Comparison of ENCODE assay signal across 10 mouse cellular contexts in the genomic region with DNA sequence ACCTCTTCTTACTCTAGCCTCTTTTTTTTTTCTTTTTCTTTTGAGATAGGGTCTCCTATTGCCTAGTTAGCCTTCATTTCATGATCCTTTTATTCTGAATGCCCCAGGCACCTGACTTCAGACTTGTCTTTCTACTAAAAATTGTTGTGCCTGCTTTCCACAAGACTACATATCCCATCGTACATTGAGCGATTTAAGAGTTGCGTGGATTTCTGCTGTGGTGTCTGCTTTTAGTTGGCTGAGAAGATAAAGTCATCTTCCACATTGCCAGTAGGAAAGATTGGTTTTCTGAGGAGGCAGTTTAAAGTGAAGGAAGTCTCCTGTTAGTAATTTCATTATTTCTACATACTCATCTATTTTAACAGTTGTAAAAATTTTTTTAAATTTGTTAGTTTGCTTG. TPM values are rescaled to one million over a fixed set of nuclear protein-coding genes. Genes with fewer than 3 reads are reported as not detected.
A peak's percentile ranks its signal among the peaks of the same experiment; 100 is the strongest.
DNase-seq lines count a peak whose midpoint lies in the region; ATAC-seq lines count a peak whose summit lies in the region.
"Had no signal": no experiment of that assay in that cellular context is flagged by ENCODE, and none has a peak within 500 bp of the region (broad histone marks: within the 10 kb centered on the region; RNA-seq: fewer than 3 reads in every experiment).

No protein-coding gene starts in this region.

- WGBS in kidney, embryonic 15.5 days: 81% methylated on average over 3 of the region's 3 CpGs
- 83% methylated on average over 3 of the region's 3 CpGs for WGBS in embryonic facial prominence, embryonic 12.5 days
- 76% methylated on average over 3 of the region's 3 CpGs for WGBS in intestine, embryonic 14.5 days
- WGBS in midbrain, embryonic 16.5 days: 89% methylated on average over 3 of the region's 3 CpGs

- no peak for DNase-seq in kidney, postnatal 25 days
- DNase-seq in intestine, embryonic 14.5 days (ENCODE audit: low spot score): no peak
- no peak for DNase-seq in urinary bladder, postnatal 4 days (ENCODE audit: low spot score in 2 of 2)
- DNase-seq in left cerebral cortex, adult 11 months (ENCODE audit: low spot score): no peak
- no peak for DNase-seq in thymus, postnatal 10 days (ENCODE audit: low spot score in 2 of 2)
- DNase-seq: layer of hippocampus, adult 9-11 months; right cerebral cortex, postnatal 25 days had no signal

- no peak for ATAC-seq in kidney, embryonic 15.5 days (replicated peaks; ENCODE audit: low FRiP score)
- no peak for ATAC-seq in embryonic facial prominence, embryonic 12.5 days (ENCODE audit: insufficient number of reproducible peaks, insufficient read depth, low FRiP score, low TSS enrichment)
- no peak for ATAC-seq in intestine, embryonic 14.5 days (replicated peaks; ENCODE audit: low FRiP score, low TSS enrichment, low read depth)
- no peak for ATAC-seq in midbrain, embryonic 16.5 days

- H3K27ac ChIP-seq in kidney, embryonic 15.5 days: no peak overlapping the region
- no peak overlapping the region for H3K27ac ChIP-seq in embryonic facial prominence, embryonic 12.5 days
- H3K27ac ChIP-seq in intestine, embryonic 14.5 days (ENCODE audit: low read depth): no peak overlapping the region
- no peak overlapping the region for H3K27ac ChIP-seq in midbrain, embryonic 16.5 days (ENCODE audit: low read length)

- no peaks in the 10 kb centered on the region for H3K27me3 ChIP-seq in kidney, embryonic 15.5 days
- no peaks in the 10 kb centered on the region for H3K27me3 ChIP-seq in embryonic facial prominence, embryonic 12.5 days
- no peaks in the 10 kb centered on the region for H3K27me3 ChIP-seq in intestine, embryonic 14.5 days (replicated peaks; ENCODE audit: control insufficient read depth, insufficient read depth, low read length)
- H3K27me3 ChIP-seq in midbrain, embryonic 16.5 days (ENCODE audit: control insufficient read depth, insufficient read depth, low read depth, low read length): no peaks in the 10 kb centered on the region

- peak overlapping the region; percentile 96 for H3K4me3 ChIP-seq in kidney, embryonic 15.5 days (replicated peaks)
- H3K4me3 ChIP-seq in embryonic facial prominence, embryonic 12.5 days: peak overlapping the region; percentile 97
- peak overlapping the region; percentile 100 for H3K4me3 ChIP-seq in intestine, embryonic 14.5 days (ENCODE audit: low read depth, low read length)
- H3K4me3 ChIP-seq in midbrain, embryonic 16.5 days (ENCODE audit: low read depth, low read length): peak overlapping the region; percentile 99; the same call in 1 of the 2 replicates

- no peaks in the 10 kb centered on the region for H3K9me3 ChIP-seq in kidney, embryonic 15.5 days (replicated peaks)
- H3K9me3 ChIP-seq in embryonic facial prominence, embryonic 12.5 days: no peaks in the 10 kb centered on the region
- H3K9me3 ChIP-seq in intestine, embryonic 14.5 days (ENCODE audit: control insufficient read depth, low read length): no peaks in the 10 kb centered on the region
- H3K9me3 ChIP-seq in midbrain, embryonic 16.5 days (replicated peaks; ENCODE audit: control insufficient read depth, low read length, poor library complexity, severe bottlenecking): no peaks in the 10 kb centered on the region

- peak overlapping the region; percentile 64 for H3K4me2 ChIP-seq in kidney, embryonic 15.5 days
- peak overlapping the region; percentile 75 for H3K4me2 ChIP-seq in embryonic facial prominence, embryonic 12.5 days (replicated peaks)
- peak overlapping the region; percentile 88 for H3K4me2 ChIP-seq in intestine, embryonic 14.5 days (ENCODE audit: low read length)
- peak overlapping the region; percentile 79 for H3K4me2 ChIP-seq in midbrain, embryonic 16.5 days (ENCODE audit: low read length)

- H3K4me1 ChIP-seq in kidney, embryonic 15.5 days: peaks cover 30% of the 10 kb centered on the region
- H3K4me1 ChIP-seq in embryonic facial prominence, embryonic 12.5 days: peaks cover 20% of the 10 kb centered on the region
- peaks cover 18% of the 10 kb centered on the region for H3K4me1 ChIP-seq in intestine, embryonic 14.5 days (replicated peaks; ENCODE audit: control insufficient read depth, insufficient read depth, low read length)
- peaks cover 26% of the 10 kb centered on the region for H3K4me1 ChIP-seq in midbrain, embryonic 16.5 days (ENCODE audit: control insufficient read depth, insufficient read depth, low read length)

- H3K9ac ChIP-seq in kidney, embryonic 15.5 days: peak overlapping the region; percentile 98
- peak overlapping the region; percentile 99 for H3K9ac ChIP-seq in embryonic facial prominence, embryonic 12.5 days
- H3K9ac ChIP-seq in intestine, embryonic 14.5 days (ENCODE audit: low read length): peak overlapping the region; percentile 100
- no peak overlapping the region for H3K9ac ChIP-seq in midbrain, embryonic 16.5 days (ENCODE audit: low read depth, low read length)

- H3K36me3 ChIP-seq in kidney, embryonic 15.5 days: peaks cover 37% of the 10 kb centered on the region
- peaks cover 23% of the 10 kb centered on the region for H3K36me3 ChIP-seq in embryonic facial prominence, embryonic 12.5 days
- peaks cover 30% of the 10 kb centered on the region for H3K36me3 ChIP-seq in intestine, embryonic 14.5 days (ENCODE audit: control insufficient read depth, insufficient read depth, low read length)
- no peaks in the 10 kb centered on the region for H3K36me3 ChIP-seq in midbrain, embryonic 16.5 days (ENCODE audit: control insufficient read depth, insufficient read depth, low read length)

RNA-seq across cellular contexts. Expression of a gene that starts 2.0 kb away (rescaled TPM):
- polyA plus RNA-seq in kidney, embryonic 15.5 days (2015; fragmentation: Nextera tagmentation; extraction: Ambion mirVana): 1.8 and 2.7 TPM in 2 replicates
- polyA plus RNA-seq in embryonic facial prominence, embryonic 12.5 days (2016; fragmentation: Nextera tagmentation; extraction: Ambion mirVana): 2.1 and 4.2 TPM in 2 replicates
- polyA plus RNA-seq in intestine, embryonic 14.5 days (2014; fragmentation: Nextera tagmentation; extraction: Ambion mirVana): 2.1 and 2.2 TPM in 2 replicates
- polyA plus RNA-seq in midbrain, embryonic 16.5 days (2015; fragmentation: Nextera tagmentation; extraction: Ambion mirVana): 4.1 and 6.0 TPM in 2 replicates

RNA-seq across cellular contexts. Expression of a gene that starts 2.0 kb away (rescaled TPM):
- 811 and 867 TPM in 2 replicates for polyA plus RNA-seq in kidney, embryonic 15.5 days (2015; fragmentation: Nextera tagmentation; extraction: Ambion mirVana)
- polyA plus RNA-seq in embryonic facial prominence, embryonic 12.5 days (2016; fragmentation: Nextera tagmentation; extraction: Ambion mirVana): 634 and 678 TPM in 2 replicates
- 540 and 546 TPM in 2 replicates for polyA plus RNA-seq in intestine, embryonic 14.5 days (2014; fragmentation: Nextera tagmentation; extraction: Ambion mirVana)
- 377 and 397 TPM in 2 replicates for polyA plus RNA-seq in midbrain, embryonic 16.5 days (2015; fragmentation: Nextera tagmentation; extraction: Ambion mirVana)

RNA-seq across cellular contexts. Expression of a gene that starts 28.5 kb away (rescaled TPM):
- 11.2 and 12.9 TPM in 2 replicates for polyA plus RNA-seq in kidney, embryonic 15.5 days (2015; fragmentation: Nextera tagmentation; extraction: Ambion mirVana)
- 12.4 and 15.6 TPM in 2 replicates for polyA plus RNA-seq in embryonic facial prominence, embryonic 12.5 days (2016; fragmentation: Nextera tagmentation; extraction: Ambion mirVana)
- polyA plus RNA-seq in intestine, embryonic 14.5 days (2014; fragmentation: Nextera tagmentation; extraction: Ambion mirVana): 12.4 and 14.8 TPM in 2 replicates
- 2.9 and 3.5 TPM in 2 replicates for polyA plus RNA-seq in midbrain, embryonic 16.5 days (2015; fragmentation: Nextera tagmentation; extraction: Ambion mirVana)

RNA-seq across cellular contexts. Expression of a gene that starts 28.6 kb away (rescaled TPM):
- not detected in 2 replicates for polyA plus RNA-seq in kidney, embryonic 15.5 days (2015; fragmentation: Nextera tagmentation; extraction: Ambion mirVana)
- polyA plus RNA-seq in embryonic facial prominence, embryonic 12.5 days (2016; fragmentation: Nextera tagmentation; extraction: Ambion mirVana): 0.03 TPM in 1 of 2 replicates, not detected in the other
- polyA plus RNA-seq in intestine, embryonic 14.5 days (2014; fragmentation: Nextera tagmentation; extraction: Ambion mirVana): not detected in 2 replicates
- 0.03 and 0.04 TPM in 2 replicates for polyA plus RNA-seq in midbrain, embryonic 16.5 days (2015; fragmentation: Nextera tagmentation; extraction: Ambion mirVana)

RNA-seq across cellular contexts. Expression of a gene that starts 33.4 kb away (rescaled TPM):
- 482 and 510 TPM in 2 replicates for polyA plus RNA-seq in kidney, embryonic 15.5 days (2015; fragmentation: Nextera tagmentation; extraction: Ambion mirVana)
- polyA plus RNA-seq in embryonic facial prominence, embryonic 12.5 days (2016; fragmentation: Nextera tagmentation; extraction: Ambion mirVana): 495 and 504 TPM in 2 replicates
- polyA plus RNA-seq in intestine, embryonic 14.5 days (2014; fragmentation: Nextera tagmentation; extraction: Ambion mirVana): 513 and 576 TPM in 2 replicates
- polyA plus RNA-seq in midbrain, embryonic 16.5 days (2015; fragmentation: Nextera tagmentation; extraction: Ambion mirVana): 247 and 265 TPM in 2 replicates
